Mouse (Mus musculus): Measurements from ENCODE around the gene Pou6f2. TPM values are rescaled to one million over a fixed set of nuclear protein-coding genes. Genes with fewer than 3 reads are reported as not detected.

The Pou6f2 gene
- polyA plus RNA-seq, 2 experiments, result 0.10 to 0.14 TPM

DNA sequence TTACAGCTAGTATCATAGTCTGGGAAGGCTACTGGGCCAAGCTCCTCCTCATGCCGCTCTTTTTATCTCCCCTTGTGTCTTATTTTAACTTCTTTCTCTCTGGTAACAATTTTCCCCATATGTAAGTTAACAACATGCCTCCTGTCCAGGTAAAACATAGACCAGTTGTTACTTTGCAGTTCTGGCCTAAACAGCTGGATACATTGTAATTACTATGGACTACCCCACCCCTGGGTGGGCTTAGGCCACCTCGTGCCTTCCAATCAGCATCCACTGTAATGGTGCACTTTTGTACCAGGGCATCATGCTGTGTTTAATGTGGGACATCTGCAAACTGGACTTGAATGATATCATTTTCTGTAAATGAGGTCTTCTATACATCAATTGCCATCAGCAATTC lies 271.4 kb downstream of the Pou6f2 start:
- Histone ChIP-seq H3K4me3 (replicated peaks; ENCODE audit: low read length) (no peak overlapping the region), H3K9me3 (ENCODE audit: control insufficient read depth, low read length) (no peaks in the 10 kb centered on the region), H3K27ac (replicated peaks; ENCODE audit: low read depth, low read length) (no peak overlapping the region), H3K27me3 (ENCODE audit: control insufficient read depth, insufficient read depth, low read length) (no peaks in the 10 kb centered on the region), H3K9ac (ENCODE audit: low read depth, low read length, severe bottlenecking) (no peak overlapping the region), H3K4me2 (replicated peaks; ENCODE audit: low read depth, low read length, severe bottlenecking) (no peak overlapping the region), H3K4me1 (ENCODE audit: control insufficient read depth, insufficient read depth, low read length) (peaks cover 6% of the 10 kb centered on the region; the same call in 1 of the 2 replicates), H3K36me3 (ENCODE audit: control insufficient read depth, insufficient read depth, low read length) (no peaks in the 10 kb centered on the region)
- TF ChIP-seq POLR2A (IDR thresholded peaks at IDR 0.05; ENCODE audit: borderline replicate concordance, extremely low read depth, insufficient read depth, insufficient read length), result no peak
- ATAC-seq (ENCODE audit: low FRiP score, low read depth), result no peak
- 58% methylated on average over 2 of the region's 2 CpGs for WGBS
- no peak for DNase-seq (ENCODE audit: low spot score)

DNA sequence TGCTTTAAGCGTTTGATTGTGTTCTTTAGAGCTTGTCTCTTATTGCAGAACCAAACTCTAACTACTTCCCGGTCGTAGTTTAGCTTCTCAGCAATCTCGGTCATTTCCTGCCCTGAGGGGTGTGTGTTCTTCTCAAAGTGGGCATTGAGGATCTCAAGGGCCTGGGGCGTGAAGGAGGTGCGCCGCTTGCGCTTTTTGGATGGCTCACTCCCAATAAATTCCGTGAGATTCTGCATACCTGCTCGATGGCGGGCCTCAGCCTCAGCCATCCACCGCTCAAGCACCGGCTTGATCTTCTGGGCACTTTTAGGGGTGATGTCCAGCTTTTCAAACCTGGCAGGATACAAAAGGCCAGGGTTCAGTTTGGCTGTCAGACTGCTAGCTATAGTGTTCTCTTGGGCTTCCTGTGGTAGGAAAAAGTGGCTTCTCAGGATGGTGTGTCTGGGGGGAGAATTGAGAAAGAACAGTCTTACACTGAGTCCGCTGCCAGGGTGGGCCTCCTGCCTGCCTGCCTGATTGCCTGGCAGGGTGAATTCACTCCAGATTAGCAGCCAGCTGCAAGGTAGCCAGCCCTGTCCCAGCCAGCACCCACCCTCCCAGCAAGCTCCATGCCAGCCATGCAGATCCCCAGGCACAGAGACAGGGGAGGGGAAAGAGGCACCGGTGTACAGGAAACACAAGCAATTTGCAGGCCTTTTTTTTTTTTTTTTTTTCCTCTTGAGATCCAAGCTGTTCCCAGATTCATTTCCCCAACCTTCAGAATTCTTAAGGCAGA lies 272.1 kb downstream of the Pou6f2 start:
- WGBS, result 52% methylated on average over 15 of the region's 15 CpGs
- no peak overlapping the region for H3K4me2 ChIP-seq (replicated peaks; ENCODE audit: low read depth, low read length, severe bottlenecking)
- H3K27ac ChIP-seq (replicated peaks; ENCODE audit: low read depth, low read length), result no peak overlapping the region
- H3K4me3 ChIP-seq (replicated peaks; ENCODE audit: low read length), result no peak overlapping the region
- H3K27me3 ChIP-seq (ENCODE audit: control insufficient read depth, insufficient read depth, low read length), result no peaks in the 10 kb centered on the region
- H3K9me3 ChIP-seq (ENCODE audit: control insufficient read depth, low read length), result no peaks in the 10 kb centered on the region
- no peak overlapping the region for H3K9ac ChIP-seq (ENCODE audit: low read depth, low read length, severe bottlenecking)
- no peaks in the 10 kb centered on the region for H3K36me3 ChIP-seq (ENCODE audit: control insufficient read depth, insufficient read depth, low read length)
- no peak for ATAC-seq (ENCODE audit: low FRiP score, low read depth)
- DNase-seq (ENCODE audit: low spot score), result no peak
- peaks cover 6% of the 10 kb centered on the region; the same call in 1 of the 2 replicates for H3K4me1 ChIP-seq (ENCODE audit: control insufficient read depth, insufficient read depth, low read length)
- no peak for TF ChIP-seq POLR2A (IDR thresholded peaks at IDR 0.05; ENCODE audit: borderline replicate concordance, extremely low read depth, insufficient read depth, insufficient read length)

DNA sequence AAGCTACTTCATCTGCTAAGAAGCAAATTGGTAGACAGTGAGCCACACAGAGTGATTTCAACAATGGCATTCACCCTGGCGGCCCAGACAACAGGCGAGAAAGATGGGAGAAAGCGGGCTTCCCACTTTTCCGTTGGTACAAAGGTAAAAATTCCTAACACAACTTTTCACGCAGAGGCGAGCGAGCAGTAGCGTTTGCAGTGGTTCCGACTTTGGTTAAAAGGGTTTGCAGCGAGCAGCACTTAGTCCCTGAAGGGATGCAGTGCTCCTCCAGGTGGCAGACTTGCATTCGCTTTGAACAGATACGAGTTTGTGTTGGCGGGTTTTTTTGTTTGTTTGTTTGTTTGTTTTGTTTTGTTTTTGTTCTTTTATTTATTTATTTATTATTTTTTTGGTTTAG lies 273.1 kb downstream of the Pou6f2 start:
- H3K4me3 ChIP-seq (replicated peaks; ENCODE audit: low read length), result no peak overlapping the region
- H3K9ac ChIP-seq (ENCODE audit: low read depth, low read length, severe bottlenecking), result no peak overlapping the region
- ATAC-seq (ENCODE audit: low FRiP score, low read depth) (peak; percentile 68; the same call in 1 of the 2 replicates), DNase-seq (ENCODE audit: low spot score) (peak; percentile 63)
- H3K9me3 ChIP-seq (ENCODE audit: control insufficient read depth, low read length), result no peaks in the 10 kb centered on the region
- WGBS, result 15% methylated on average over 13 of the region's 13 CpGs
- no peak overlapping the region for H3K27ac ChIP-seq (replicated peaks; ENCODE audit: low read depth, low read length)
- H3K27me3 ChIP-seq (ENCODE audit: control insufficient read depth, insufficient read depth, low read length), result no peaks in the 10 kb centered on the region
- peaks cover 3% of the 10 kb centered on the region; the same call in 1 of the 2 replicates for H3K4me1 ChIP-seq (ENCODE audit: control insufficient read depth, insufficient read depth, low read length)
- H3K4me2 ChIP-seq (replicated peaks; ENCODE audit: low read depth, low read length, severe bottlenecking), result peak overlapping the region; percentile 30
- TF ChIP-seq POLR2A (IDR thresholded peaks at IDR 0.05; ENCODE audit: borderline replicate concordance, extremely low read depth, insufficient read depth, insufficient read length), result no peak
- no peaks in the 10 kb centered on the region for H3K36me3 ChIP-seq (ENCODE audit: control insufficient read depth, insufficient read depth, low read length)

GRCm38 (mm10) chr13:18120406-18120805 lies 277.1 kb downstream of the Pou6f2 start:
- no peaks in the 10 kb centered on the region for H3K9me3 ChIP-seq (ENCODE audit: control insufficient read depth, low read length)
- DNase-seq (ENCODE audit: low spot score) (no peak), ATAC-seq (ENCODE audit: low FRiP score, low read depth) (no peak)
- H3K4me1 ChIP-seq (ENCODE audit: control insufficient read depth, insufficient read depth, low read length), result peaks cover 3% of the 10 kb centered on the region; the same call in 1 of the 2 replicates
- H3K27me3 ChIP-seq (ENCODE audit: control insufficient read depth, insufficient read depth, low read length), result no peaks in the 10 kb centered on the region
- H3K4me3 ChIP-seq (replicated peaks; ENCODE audit: low read length), result no peak overlapping the region
- H3K9ac ChIP-seq (ENCODE audit: low read depth, low read length, severe bottlenecking), result no peak overlapping the region
- H3K4me2 ChIP-seq (replicated peaks; ENCODE audit: low read depth, low read length, severe bottlenecking), result no peak overlapping the region
- no peaks in the 10 kb centered on the region for H3K36me3 ChIP-seq (ENCODE audit: control insufficient read depth, insufficient read depth, low read length)
- TF ChIP-seq POLR2A (IDR thresholded peaks at IDR 0.05; ENCODE audit: borderline replicate concordance, extremely low read depth, insufficient read depth, insufficient read length), result no peak
- WGBS, result 90% methylated on average over 2 of the region's 2 CpGs
- no peak overlapping the region for H3K27ac ChIP-seq (replicated peaks; ENCODE audit: low read depth, low read length)

GRCm38 (mm10) chr13:18081443-18082119 lies 315.9 kb downstream of the Pou6f2 start:
- Histone ChIP-seq H3K36me3 (ENCODE audit: control insufficient read depth, insufficient read depth, low read length) (no peaks in the 10 kb centered on the region), H3K4me3 (replicated peaks; ENCODE audit: low read length) (no peak overlapping the region), H3K9me3 (ENCODE audit: control insufficient read depth, low read length) (no peaks in the 10 kb centered on the region), H3K9ac (ENCODE audit: low read depth, low read length, severe bottlenecking) (no peak overlapping the region), H3K27ac (replicated peaks; ENCODE audit: low read depth, low read length) (no peak overlapping the region), H3K4me1 (ENCODE audit: control insufficient read depth, insufficient read depth, low read length) (no peaks in the 10 kb centered on the region), H3K4me2 (replicated peaks; ENCODE audit: low read depth, low read length, severe bottlenecking) (no peak overlapping the region), H3K27me3 (ENCODE audit: control insufficient read depth, insufficient read depth, low read length) (no peaks in the 10 kb centered on the region)
- no peak for ATAC-seq (ENCODE audit: low FRiP score, low read depth)
- no peak for TF ChIP-seq POLR2A (IDR thresholded peaks at IDR 0.05; ENCODE audit: borderline replicate concordance, extremely low read depth, insufficient read depth, insufficient read length)
- no peak for DNase-seq (ENCODE audit: low spot score)
- WGBS, result 70% methylated on average over 10 of the region's 10 CpGs
